8 mouse cellular contexts compared by ENCODE assay signal in the genomic region with DNA sequence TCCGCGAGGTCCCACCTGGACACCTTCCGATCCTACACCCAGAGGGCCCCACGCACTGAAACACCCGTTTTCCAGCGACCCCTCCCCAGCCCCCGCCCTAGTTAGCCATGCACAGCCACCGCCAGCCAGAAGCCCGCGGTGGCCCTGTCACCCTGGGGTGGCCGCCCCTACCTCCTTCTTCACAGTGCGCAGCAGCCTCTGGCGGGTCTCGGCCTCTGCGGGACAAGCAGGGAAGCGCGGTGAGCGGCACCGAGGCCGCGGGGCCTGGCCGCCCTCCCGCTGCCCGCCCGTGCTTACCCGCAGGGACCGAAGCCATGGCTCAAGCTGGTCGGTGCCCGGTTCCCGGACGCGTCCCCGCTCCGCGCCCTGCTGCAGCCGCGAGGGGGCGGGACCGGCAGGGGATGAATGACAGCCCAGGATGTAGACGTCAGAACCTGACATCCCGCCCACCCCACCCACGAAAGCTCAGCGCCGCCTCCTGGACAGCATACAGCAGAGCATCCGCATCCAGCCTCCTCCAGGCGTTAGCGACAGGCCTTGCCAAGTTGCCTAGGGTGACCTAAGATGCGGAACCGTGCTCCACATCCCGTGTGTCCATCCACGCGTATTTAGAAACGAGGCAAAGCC. TPM values are rescaled to one million over a fixed set of nuclear protein-coding genes. Genes with fewer than 3 reads are reported as not detected.
A peak's percentile ranks its signal among the peaks of the same experiment; 100 is the strongest.
DNase-seq lines count a peak whose midpoint lies in the region; ATAC-seq and TF ChIP-seq lines count a peak whose summit lies in the region.

Gene Sgsm1 (minus strand): TSS at position 410 of the 627 bp plus-strand sequence.

- no peaks in the 10 kb centered on the region for H3K27me3 ChIP-seq in hindbrain, embryonic 16.5 days (replicated peaks; ENCODE audit: control insufficient read depth, insufficient read depth, low read length)

- H3K4me3 ChIP-seq in cortical plate, adult 2 months (ENCODE audit: insufficient read depth, low read length): peak within 1 kb of the TSS; percentile 95
- H3K4me3 ChIP-seq in hindbrain, embryonic 16.5 days (ENCODE audit: low read length): peak within 1 kb of the TSS; percentile 64

- H3K36me3 ChIP-seq in hindbrain, embryonic 16.5 days (ENCODE audit: control insufficient read depth, insufficient read depth, low read length): no peaks in the 10 kb centered on the region

- H3K9me3 ChIP-seq in hindbrain, embryonic 16.5 days (ENCODE audit: control insufficient read depth, low read length): no peaks in the 10 kb centered on the region

- peak within 1 kb of the TSS; percentile 77 for H3K9ac ChIP-seq in hindbrain, embryonic 16.5 days (ENCODE audit: low read depth, low read length)

- H3K4me2 ChIP-seq in hindbrain, embryonic 16.5 days (ENCODE audit: low read length): peak within 1 kb of the TSS; percentile 70

- TF ChIP-seq POLR2A in cortical plate, adult 2 months (IDR thresholded peaks at IDR 0.05; ENCODE audit: extremely low read depth, insufficient read depth, low read length): peak; percentile 67; the same call in 1 of the 2 replicates

- H3K27ac ChIP-seq in cortical plate, adult 2 months (ENCODE audit: insufficient read depth, low read length): peak within 1 kb of the TSS; percentile 71
- peak within 1 kb of the TSS; percentile 51; the same call in 1 of the 2 replicates for H3K27ac ChIP-seq in hindbrain, embryonic 16.5 days (ENCODE audit: low read depth, low read length)

- peak; percentile 80 for ATAC-seq in hindbrain, embryonic 16.5 days

- peak; percentile 73 for DNase-seq in adrenal gland, adult 2 months
- peak; percentile 72 for DNase-seq in gastrocnemius, postnatal 10 days
- peak; percentile 83 to 85 for DNase-seq in left cerebral cortex, adult 18-20 months (ENCODE audit: low spot score in 2 of 2)
- peak; percentile 69 for DNase-seq in lung, postnatal 25 days (ENCODE audit: low spot score)
- DNase-seq in right cerebral cortex, adult 2 months (ENCODE audit: low spot score in 2 of 2): peak; percentile 81 to 83
- DNase-seq in c-Kit-positive CD71-positive TER-119-positive erythroid progenitor cells, embryonic 14.5 days (ENCODE audit: low spot score): no peak

- WGBS in hindbrain, embryonic 16.5 days: under 1% methylated on average over 47 of the region's 53 CpGs

- H3K4me1 ChIP-seq in cortical plate, adult 2 months (ENCODE audit: control insufficient read depth, insufficient read depth, low read length): peaks cover 14% of the 10 kb centered on the region; the same call in 1 of the 2 replicates
- H3K4me1 ChIP-seq in hindbrain, embryonic 16.5 days (ENCODE audit: control insufficient read depth, insufficient read depth, low read depth, low read length): peaks cover 45% of the 10 kb centered on the region

- TF ChIP-seq CTCF in cortical plate, adult 2 months (IDR thresholded peaks at IDR 0.05; ENCODE audit: extremely low read depth, insufficient read depth, low read length): peak; percentile 36

RNA-seq across cellular contexts. Expression of gene Sgsm1, which starts in this region (rescaled TPM):
- total RNA-seq in adrenal gland, adult 2 months (2021): 10 to 100 TPM in 1 of 2 experiments, 1 to 10 TPM in 1; 8.4 to 12.7 TPM
- 4.3 and 5.5 TPM in 2 replicates for polyA plus RNA-seq in adrenal gland, adult 2 months (2012; rRNA removed)
- polyA plus RNA-seq in cortical plate, adult 2 months (2012; rRNA removed): 57.3 and 58.1 TPM in 2 replicates
- 1 to 10 TPM in 1 of 2 experiments, under 1 TPM in 1; 0.65 to 1.2 TPM for total RNA-seq in gastrocnemius, postnatal 10 days (2021)
- polyA plus RNA-seq in hindbrain, embryonic 16.5 days (2015; fragmentation: Nextera tagmentation; extraction: Ambion mirVana): 19.4 and 23.0 TPM in 2 replicates
- 100 to 1,000 TPM; 157 to 158 TPM for total RNA-seq in left cerebral cortex, adult 18-20 months (2021)

Comparison
In these comparisons a context has a peak if more than half of its experiments do, and no peak if none do; other contexts are left out.
1. RNA of gene Sgsm1 (total RNA-seq): 157 to 158 TPM in left cerebral cortex, adult 18-20 months; 8.4 to 12.7 TPM in adrenal gland, adult 2 months and 0.65 to 1.2 TPM in gastrocnemius, postnatal 10 days; every median in the first group is over 10 times any median in the second.